Mouse (Mus musculus): ENCODE data around the gene Ric8a.

Gene Ric8a

DNA sequence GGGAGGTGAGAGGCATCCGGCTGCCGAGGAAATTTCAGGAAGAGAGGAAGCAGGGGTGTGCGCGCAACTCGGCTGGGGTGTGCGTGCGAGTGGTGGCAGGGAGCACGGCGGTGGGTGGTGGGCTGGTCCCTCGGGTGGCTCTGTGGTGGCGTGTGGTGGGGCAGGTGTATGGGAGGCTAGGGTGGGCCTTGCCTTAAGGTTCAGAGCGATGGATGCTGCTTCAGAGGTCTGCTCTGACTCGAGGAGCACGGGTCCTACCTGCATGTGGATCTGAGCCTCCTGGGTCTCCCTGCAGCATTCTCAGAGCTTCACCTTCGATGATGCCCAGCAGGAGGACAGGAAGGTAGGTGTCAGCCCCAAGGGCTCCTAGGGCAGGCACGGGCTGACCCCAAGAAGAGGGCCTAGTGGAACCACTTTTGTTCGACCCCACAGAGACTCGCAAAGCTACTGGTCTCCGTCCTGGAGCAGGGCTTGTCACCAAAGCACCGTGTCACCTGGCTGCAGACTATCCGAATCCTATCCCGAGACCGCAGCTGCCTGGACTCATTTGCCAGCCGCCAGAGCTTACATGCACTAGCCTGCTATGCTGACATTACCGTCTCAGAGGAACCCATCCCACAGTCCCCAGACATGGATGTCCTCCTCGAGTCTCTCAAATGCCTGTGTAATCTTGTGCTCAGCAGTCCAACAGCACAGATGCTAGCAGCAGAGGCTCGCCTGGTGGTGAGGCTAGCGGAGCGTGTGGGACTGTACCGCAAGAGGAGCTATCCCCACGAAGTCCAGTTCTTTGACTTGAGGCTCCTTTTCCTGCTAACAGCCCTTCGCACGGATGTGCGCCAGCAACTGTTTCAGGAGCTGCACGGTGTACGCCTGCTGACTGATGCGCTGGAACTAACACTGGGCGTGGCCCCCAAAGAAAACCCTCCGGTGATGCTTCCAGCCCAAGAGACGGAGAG is 1.1 kb downstream of the Ric8a start, which contains the start of gene Bet1l:
Gene Bet1l, minus strand, starts transcription at position 28 of the 956 bp plus-strand sequence.
- no peak for TF ChIP-seq GATA4 (IDR thresholded peaks at IDR 0.05; ENCODE audit: insufficient replicate concordance, low read length)

DNA sequence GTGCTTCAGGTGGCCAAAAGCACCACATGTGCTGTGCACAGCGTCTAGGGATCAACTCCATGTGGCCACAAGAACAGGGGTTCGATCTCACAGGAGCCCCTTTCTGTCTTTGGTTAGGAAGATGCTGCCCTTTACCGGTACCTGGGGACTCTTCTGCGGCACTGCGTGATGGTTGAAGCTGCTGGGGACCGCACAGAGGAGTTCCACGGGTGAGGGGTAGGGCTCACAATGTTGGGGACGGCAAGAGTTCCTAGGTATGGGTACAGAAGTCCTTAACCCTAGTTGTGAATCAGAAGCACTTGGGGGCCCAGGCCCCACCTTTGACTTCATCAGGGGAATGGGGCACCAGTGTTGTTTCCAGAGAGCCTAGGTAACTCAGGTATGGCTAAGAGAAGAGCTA is 2.0 kb downstream of the Ric8a start:
- no peak for TF ChIP-seq GATA4 (IDR thresholded peaks at IDR 0.05; ENCODE audit: insufficient replicate concordance, low read length)

DNA sequence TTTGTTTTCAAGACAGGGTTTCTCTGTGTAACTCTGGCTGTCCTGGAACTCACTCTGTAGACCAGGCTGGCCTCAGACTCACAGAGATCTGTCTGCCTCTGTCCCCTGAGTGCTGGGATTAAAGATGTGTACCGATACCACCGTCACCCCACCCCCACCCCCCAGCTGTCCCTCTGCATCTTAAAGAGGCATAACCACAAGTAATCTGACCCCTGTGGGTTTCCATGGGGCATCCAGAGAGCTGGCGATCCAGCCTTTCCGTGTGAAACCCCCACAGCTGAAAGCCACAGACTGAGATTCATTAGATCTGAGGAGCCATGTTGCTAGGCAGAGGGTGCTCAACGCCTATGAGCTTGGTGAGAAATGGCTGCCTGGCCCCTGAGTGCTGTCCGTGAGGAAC is 3.2 kb downstream of the Ric8a start:
- TF ChIP-seq GATA4 (IDR thresholded peaks at IDR 0.05; ENCODE audit: insufficient replicate concordance, low read length) = no peak

DNA sequence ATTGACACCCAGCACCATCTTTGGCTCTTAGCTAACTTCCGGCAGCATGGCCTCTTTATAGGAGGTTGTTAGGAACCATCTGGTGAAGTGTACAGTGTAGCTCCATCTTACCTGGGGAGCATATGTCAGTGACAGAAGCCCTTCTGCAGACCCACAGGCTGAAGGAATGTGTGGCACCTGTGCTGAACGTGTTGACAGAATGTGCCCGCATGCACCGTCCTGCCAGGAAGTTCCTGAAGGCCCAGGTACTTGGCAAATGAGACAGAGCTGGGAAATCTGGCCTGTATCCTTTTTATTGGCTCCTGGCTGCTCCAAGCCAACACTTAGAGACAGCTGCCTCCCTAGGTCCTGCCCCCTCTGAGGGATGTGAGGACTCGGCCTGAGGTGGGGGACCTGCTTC is 4.0 kb downstream of the Ric8a start:
- TF ChIP-seq GATA4 (IDR thresholded peaks at IDR 0.05; ENCODE audit: insufficient replicate concordance, low read length) = no peak

DNA sequence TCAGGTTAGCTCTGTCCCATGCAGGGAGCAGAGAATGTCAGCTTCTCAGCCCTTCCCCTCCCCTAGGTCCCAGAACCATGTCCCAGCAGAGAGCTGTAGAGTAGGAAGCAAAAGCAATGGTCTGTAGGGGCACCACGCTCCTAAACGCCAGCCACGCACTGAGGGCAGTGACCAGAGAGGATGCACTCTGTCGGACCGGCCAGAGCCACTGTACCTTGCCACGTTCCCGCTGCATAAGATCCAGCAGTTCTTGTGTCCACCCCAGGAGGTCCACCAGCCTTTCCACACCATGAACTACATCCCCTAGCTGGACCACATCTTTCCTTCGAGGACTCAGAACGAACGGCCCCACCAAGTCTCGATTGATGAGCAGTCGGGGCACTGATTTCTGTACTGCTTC is 8.0 kb downstream of the Ric8a start:
- TF ChIP-seq GATA4 (IDR thresholded peaks at IDR 0.05; ENCODE audit: insufficient replicate concordance, low read length) = no peak

DNA sequence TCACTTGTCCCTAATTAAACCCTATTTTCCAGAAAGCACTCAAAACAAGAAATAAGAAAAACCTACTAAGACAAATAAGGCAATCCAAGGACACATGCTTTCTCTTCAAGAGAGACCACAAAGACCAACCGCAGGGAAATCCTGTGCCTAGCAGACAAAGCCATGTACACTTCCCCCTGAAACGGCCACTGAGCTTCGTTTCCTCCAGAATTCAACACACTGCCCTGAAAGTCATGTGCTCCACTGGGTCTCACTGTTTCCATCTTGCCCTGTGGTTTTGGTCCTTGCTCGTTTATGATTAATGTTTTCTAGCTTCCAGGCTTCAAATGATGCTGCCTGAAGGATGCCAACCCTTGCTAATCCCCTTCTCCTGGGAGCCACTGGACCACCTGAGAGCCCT is 17.5 kb downstream of the Ric8a start:
- TF ChIP-seq GATA4 (IDR thresholded peaks at IDR 0.05; ENCODE audit: insufficient replicate concordance, low read length) = no peak

DNA sequence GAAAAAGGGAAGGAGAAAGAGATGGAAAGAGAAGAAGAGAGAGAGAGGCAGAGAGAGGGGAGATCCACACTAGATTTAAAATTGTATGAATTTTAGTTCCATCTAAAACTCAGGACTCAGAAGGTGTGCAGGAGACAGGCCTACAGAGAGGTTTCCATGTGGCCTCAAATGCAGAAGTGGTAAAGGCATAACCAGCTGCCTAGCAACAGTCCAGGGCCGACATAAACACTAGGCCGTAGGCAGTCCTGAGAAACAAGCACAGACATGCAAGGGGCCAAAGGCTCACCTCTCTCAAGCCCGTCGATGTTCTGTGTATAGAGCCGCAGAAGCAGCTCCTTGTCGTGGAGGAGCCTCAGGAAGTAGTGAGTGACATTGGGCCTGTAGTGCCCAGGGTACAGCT is 20.6 kb downstream of the Ric8a start:
- no peak for TF ChIP-seq GATA4 (IDR thresholded peaks at IDR 0.05; ENCODE audit: insufficient replicate concordance, low read length)

DNA sequence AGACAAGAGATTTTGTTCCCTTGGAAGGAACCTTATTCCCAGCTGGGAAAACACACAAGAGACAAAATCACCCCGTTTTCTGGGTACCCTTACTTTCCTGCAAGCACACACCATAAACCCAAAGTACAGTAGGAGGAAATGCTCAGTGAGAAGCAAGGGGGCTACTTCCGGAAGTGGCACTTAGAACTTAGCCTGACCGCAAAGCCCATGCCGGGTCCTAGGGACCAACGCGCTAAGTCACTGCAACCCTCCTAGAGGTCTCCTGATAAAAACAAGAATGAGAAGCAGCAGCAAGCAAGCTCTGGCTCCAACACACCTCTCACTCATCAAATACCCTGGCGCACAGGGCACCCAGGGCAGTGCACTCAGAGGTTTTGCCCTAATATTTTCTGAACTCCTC is 22.6 kb downstream of the Ric8a start:
- no peak for TF ChIP-seq GATA4 (IDR thresholded peaks at IDR 0.05; ENCODE audit: insufficient replicate concordance, low read length)

DNA sequence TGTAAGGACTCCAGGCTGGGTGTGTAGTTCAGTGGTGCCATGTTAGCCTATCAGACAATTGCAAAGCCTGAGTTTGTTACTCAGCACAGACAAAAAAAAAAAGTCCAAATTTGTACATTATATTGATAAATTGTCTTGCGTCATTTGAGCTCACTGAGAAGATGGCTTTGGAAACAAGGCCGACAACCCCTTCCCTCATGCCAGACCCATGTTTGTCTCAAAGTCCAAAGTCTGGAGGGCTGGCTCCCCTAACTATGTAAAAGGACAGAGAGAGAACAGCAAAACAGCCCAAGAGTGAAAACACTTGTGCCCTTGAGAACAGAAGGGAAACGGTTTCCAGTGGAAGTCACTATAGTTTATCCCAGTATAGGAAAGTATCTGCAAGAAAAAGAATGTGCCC is 23.7 kb downstream of the Ric8a start:
- TF ChIP-seq GATA4 (IDR thresholded peaks at IDR 0.05; ENCODE audit: insufficient replicate concordance, low read length) = no peak

DNA sequence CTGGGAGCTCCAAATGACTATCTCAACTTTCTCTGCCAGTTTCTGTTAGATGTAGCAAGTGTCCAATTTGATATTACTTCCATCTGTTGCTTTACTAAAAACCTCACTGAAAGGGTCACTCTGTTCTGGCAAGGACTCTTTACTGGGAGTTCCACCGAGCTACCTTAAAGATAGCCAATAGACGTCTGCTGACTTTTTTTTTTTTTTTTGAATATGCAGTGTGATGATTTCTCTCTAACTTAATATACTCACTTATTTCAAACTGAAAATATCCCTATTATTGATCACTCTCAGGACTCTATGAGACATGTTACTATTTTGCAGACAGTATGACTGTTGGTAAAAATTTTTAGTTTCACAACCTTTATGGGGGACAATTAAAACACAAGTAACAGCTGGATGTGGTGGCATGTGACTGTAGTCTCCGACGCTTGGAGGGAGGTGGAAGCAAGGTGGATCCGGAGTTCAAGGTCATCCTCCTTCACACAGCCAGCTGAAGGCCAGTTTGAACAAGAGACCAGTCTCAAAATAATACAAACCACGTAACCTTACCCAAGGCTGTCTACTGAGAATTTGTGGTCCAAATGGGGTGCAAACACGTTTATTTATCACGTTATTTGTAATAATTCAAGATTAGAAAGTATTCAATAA is 24.2 kb downstream of the Ric8a start:
- no peak for TF ChIP-seq GATA4 (IDR thresholded peaks at IDR 0.05; ENCODE audit: insufficient replicate concordance, low read length)

DNA sequence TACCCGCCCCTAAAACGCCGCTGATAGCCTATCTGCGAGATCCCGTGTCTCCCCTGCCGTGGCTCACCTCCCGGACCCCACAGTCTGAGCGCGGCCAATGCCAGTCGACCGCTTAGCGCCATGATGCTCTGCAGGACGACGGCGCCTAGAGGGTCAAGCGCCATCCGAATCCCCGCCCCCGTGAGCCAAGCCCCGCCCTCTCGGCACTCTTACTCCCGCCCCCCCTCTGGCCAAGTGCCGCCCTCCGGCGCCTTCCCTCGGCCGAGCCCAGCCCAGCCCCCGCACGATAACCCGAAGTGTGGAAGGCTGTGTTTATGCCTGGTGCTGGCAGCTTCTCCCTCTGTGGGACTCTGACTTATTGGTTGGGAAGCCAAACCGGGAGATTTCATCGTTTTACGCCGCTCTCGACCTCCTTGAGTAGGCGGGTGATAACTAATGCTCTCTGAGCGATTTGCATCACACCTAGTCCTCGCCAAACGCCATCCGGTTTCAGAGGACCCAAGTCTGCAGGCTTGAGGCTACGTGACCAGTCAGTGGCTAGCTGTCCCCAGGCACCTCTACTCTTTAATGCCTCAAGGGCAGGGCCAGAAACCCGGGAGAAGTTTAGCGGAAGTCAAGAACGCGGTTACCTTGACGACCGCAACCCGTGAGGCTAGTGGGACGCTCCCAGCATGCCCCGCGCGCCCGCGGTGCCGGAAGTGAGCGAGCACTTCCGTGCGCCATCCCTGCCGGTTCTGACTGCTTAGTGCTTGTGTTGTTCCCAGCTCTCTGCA is 25.1 kb downstream of the Ric8a start, which contains the start of the genes Psmd13 and Sirt3:
Gene Psmd13, plus strand, starts transcription at position 273 of the 773 bp plus-strand sequence.
Gene Sirt3, minus strand, starts transcription at position 614 of the 773 bp plus-strand sequence.
- TF ChIP-seq GATA4 (IDR thresholded peaks at IDR 0.05; ENCODE audit: insufficient replicate concordance, low read length) = no peak

DNA sequence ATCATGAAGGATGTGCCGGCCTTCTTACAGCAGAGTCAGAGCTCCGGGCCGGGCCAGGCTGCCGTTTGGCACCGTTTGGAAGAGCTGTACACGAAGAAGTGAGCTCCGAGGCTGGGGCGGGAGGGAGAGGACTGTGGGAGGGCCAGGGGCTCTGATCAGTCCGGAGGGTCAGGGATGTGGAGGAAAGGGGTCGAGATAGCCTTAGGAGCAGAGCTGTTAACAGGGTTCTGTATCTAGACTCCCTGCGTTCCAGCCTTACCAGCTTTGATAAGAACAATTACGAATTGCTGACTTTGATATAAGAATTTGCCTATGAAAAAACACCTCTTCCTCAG is 25.7 kb downstream of the Ric8a start:
- TF ChIP-seq GATA4 (IDR thresholded peaks at IDR 0.05; ENCODE audit: insufficient replicate concordance, low read length) = no peak

DNA sequence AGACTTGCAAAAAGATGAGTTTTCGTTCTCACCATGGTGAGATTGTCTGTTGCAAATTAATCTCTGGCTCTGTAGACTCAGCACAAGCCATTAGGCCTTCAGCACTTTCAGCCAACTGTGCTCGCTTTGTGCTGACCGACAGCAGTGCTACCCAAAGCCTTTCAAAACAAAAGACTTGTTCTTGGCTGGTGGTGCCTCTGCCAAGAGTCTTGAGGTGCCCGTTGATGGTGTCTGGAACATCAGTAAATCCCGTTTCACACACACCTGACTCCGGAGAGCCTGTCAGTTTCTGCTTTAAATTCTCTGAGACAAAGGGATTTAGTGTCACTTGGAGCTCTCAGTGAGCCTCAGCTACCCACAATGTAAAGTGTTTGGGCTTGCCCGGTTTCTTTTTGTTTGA is 37.3 kb downstream of the Ric8a start:
- no peak for TF ChIP-seq GATA4 (IDR thresholded peaks at IDR 0.05; ENCODE audit: insufficient replicate concordance, low read length)

DNA sequence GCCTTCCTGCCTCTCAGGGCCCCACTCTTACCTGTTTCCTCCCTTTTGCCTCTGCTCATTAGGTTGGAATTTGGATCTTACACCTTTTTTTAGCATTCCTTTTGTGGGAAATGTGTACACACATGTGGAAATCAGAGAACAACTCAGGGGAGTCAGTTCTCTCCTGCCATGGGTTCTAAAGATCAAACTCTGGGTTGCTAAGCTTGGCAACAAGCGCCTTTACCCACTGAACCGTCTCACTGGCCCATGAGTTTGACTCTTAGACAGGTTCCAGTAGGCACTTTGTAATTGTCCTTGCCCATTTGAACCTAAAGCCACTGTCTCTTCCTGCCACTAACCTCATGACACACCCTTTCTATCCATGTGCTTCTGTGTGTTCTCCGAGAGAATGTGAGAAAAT is 37.9 kb downstream of the Ric8a start:
- TF ChIP-seq GATA4 (IDR thresholded peaks at IDR 0.05; ENCODE audit: insufficient replicate concordance, low read length) = no peak

DNA sequence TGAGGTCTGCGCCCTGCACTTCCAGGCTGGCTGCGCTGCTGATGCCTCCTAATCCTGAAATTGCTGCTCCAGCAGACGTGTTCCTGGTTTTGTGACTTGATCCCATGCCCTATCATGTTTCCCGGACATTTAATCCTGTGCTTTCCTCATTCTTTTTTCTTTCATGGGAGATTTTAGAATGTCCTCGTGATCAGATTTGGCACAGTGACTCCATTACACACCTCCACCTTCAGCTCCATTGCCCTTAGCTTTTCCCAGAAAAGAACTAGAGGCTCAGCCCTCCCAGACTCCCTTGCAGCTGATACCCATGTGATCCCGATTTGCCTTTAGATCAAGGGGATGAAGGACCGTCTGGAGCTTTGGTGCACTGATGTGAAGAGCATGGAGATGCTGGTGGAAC is 41.1 kb downstream of the Ric8a start:
- TF ChIP-seq GATA4 (IDR thresholded peaks at IDR 0.05; ENCODE audit: insufficient replicate concordance, low read length) = no peak
